Mouse (Mus musculus) MEL (cell line): Measurements from ENCODE around the gene Ube2cbp.

Source experiments
- CTCF ChIP-seq, 3 experiments: IDR thresholded peaks in 2 of 3; conservative IDR thresholded peaks in 1 of 3; 2 replicates each; pipeline ENCODE4 v1.5.1; 2011 to 2012; ENCODE audit warnings: low read length in 3 of 3, low read depth in 2 of 3, mild to moderate bottlenecking in 2 of 3, improper control_type of control experiment in 1 of 3, inconsistent platforms in 1 of 3, mixed read lengths in 1 of 3, moderate library complexity in 1 of 3; ENCODE audit not compliant: control insufficient read depth in 1 of 3, insufficient read depth in 1 of 3, poor library complexity in 1 of 3, severe bottlenecking in 1 of 3
- MYC ChIP-seq: IDR thresholded peaks from 2 replicates; pipeline ENCODE4 v1.6.1; 2011; ENCODE audit warnings: low read depth, mild to moderate bottlenecking, low read length, improper control_type of control experiment, moderate library complexity
- ZC3H11A ChIP-seq: IDR thresholded peaks from 2 replicates; pipeline ENCODE4 v1.6.1; 2012; ENCODE audit warnings: low read depth, mild to moderate bottlenecking, inconsistent platforms, low read length, improper control_type of control experiment

DNA sequence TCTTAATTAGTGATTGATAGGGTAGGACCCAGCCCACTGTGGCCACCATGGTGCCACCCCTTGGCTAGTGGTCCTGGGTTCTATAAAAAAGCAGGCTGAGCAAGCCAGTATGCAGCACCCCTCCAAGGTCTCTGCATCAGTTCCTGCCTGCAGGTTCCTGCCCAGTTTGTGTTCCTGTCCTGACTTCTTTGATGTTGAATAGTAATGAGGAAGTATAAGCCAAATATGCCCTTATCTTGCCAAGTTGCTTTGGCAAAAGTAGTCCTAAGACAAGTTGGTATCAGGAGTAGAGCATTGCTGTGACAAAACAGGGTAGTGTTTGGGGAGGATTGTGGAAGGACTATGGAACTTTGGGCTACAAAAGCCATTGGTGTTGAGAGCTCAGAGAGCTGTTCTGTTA is 73.3 kb downstream of the Ube2cbp start:
- TF ChIP-seq CTCF (IDR thresholded peaks at IDR 0.05 in 2 of 3, conservative IDR thresholded peaks at IDR 0.05 in 1 of 3; ENCODE audit: control insufficient read depth in 1 of 3, insufficient read depth in 1 of 3, low read depth in 2 of 3, low read length in 3 of 3, poor library complexity in 1 of 3, severe bottlenecking in 1 of 3) (no peak), MYC (no peak), ZC3H11A (no peak)
